Mouse (Mus musculus): ENCODE measurements around the gene Rab8b. TPM values are rescaled to one million over a fixed set of nuclear protein-coding genes. Genes with fewer than 3 reads are reported as not detected.
A peak's percentile ranks its signal among the peaks of the same experiment; 100 is the strongest.
"Not testable (repeated sequence)": the region's sequence is repeated elsewhere in the genome, so short reads cannot be mapped to it uniquely, and the experiment has no call there.

Gene Rab8b
- total RNA-seq, 1 experiment from 2014 or later, result 17.2 TPM

- DNase-seq, result no peak
Observed at GRCm38 (mm10) chr9:66886818-66887217, 32.7 kb downstream of the Rab8b start.

DNA sequence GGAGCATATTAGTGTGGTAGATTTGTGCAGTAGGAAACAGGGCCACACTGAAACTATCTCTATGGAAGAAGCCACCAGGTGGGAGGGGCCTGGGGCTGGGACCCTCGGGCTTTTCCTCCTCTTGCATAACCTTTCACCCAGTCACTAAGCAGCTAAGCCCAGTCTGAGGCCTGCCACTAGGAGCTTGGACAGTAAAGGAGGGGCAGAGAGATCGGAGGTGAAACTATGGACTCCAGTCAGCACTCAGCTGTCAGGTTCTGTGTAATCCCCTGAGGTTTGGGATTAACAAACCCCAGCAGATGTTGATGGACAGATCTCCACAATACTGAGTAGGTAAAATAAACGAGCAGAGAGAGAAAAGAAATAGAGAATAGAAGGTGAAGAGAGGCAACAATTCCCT, 33.1 kb downstream of the Rab8b start:
- DNase-seq, result no peak

- no peak for DNase-seq
Observed at GRCm38 (mm10) chr9:66884609-66885008, 34.9 kb downstream of the Rab8b start.

DNA sequence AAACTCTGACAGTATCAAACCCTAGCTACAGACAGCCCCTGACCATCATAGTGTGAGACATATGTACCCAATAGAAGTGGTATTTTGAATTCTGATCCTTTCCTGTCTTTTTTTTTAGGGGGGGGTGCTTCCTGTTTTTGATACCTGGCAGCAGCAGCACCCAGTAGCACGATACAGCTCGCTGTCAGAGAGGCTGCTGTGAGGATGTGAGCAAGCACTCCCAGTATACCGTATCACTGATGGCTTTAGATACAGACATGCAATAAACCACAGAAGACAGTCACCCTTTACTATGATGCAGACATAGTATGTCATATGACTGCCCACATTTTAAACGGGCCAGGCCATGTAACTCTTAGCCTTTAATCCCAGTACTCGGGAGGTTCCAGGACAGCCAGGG, 36.0 kb downstream of the Rab8b start:
- no peak for DNase-seq

- DNase-seq, result peak; percentile 23
Observed at GRCm38 (mm10) chr9:66882406-66882821, 37.1 kb downstream of the Rab8b start.

DNA sequence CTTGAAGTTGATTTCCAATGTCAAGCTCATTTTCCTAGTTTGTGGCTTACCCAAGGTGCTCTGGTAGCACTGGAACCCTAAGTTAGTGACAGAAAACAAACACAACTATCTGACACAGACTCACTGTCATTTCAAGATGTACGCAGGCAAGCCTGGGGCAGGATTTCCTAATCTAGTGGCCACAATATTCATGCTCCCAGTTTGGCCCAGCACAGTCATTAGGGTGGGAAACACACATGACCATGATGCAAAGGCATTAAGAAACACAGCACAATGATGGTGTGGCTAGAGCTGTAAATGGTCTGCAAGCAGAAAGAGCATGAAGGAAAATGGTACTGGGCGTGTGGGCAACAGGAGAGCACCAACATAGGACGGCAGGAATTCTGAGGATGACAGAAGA, 37.6 kb downstream of the Rab8b start:
- no peak for DNase-seq

GRCm38 (mm10) chr9:66880752-66881151, 38.7 kb downstream of the Rab8b start:
- no peak for DNase-seq

GRCm38 (mm10) chr9:66879486-66879885, 40.0 kb downstream of the Rab8b start:
- DNase-seq, result no peak

GRCm38 (mm10) chr9:66878899-66879298, 40.6 kb downstream of the Rab8b start:
- no peak for DNase-seq

GRCm38 (mm10) chr9:66876577-66876976, 42.9 kb downstream of the Rab8b start:
- no peak for DNase-seq

DNA sequence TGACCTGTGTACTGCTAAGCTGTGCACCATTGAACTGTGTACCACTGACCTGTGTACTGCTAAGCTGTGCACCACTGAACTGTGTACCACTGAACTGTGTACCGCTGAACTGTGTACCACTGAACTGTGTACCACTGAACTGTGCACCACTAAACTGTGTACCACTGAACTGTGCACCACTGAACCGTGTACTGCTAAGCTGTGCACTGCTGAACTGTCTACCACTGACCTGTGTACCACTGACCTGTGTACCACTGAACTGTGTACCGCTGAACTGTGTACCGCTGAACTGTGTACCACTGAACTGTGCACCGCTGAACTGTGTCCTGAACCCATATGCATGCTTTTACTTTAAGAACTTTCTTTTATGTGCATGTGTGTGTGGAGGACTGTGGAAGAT, 45.2 kb downstream of the Rab8b start:
- DNase-seq, result no peak

- DNase-seq, result no peak
Observed at GRCm38 (mm10) chr9:66873531-66873930, 46.0 kb downstream of the Rab8b start.

GRCm38 (mm10) chr9:66873009-66873408, 46.5 kb downstream of the Rab8b start:
- not testable (repeated sequence) for DNase-seq

GRCm38 (mm10) chr9:66872015-66872727, 47.3 kb downstream of the Rab8b start:
- peak; percentile 84 for DNase-seq

DNA sequence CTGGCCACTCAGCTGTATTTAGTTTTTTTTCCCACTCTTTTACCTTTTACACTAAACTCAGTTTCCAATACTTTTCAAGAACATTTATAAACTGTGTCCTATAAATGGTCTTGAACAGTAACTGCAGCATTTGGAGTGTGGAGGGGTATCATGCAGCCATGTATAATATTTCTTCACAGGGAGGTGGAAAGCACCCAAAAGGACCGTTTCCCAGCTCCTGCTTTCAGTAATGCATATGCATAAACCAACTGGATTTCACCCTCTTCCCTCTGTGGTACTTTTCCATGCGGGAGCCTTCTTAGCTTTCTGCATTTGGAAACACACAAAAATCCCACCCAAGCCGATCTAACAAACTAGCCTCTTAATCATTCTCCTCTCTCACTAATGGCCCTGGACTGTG, 54.8 kb downstream of the Rab8b start:
- no peak for DNase-seq

DNA sequence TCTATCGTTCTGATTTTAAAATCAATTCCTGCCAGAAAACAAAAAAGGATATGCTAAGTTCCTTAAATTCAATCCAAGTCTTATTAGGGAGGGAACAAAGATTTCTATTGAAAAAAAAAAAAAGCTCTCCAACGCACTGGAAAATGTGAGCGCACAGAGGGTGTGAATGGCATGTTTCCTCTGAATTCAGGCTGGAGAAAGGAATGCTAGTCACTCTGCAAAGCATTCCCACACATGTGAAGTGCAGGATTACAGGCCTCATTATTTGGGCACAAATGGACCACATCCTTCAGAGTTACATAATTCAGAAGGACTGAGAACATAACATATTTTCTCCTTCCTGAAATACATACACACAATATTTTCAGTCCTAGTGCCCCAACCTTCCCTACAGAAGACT, 56.0 kb downstream of the Rab8b start:
- DNase-seq, result no peak

GRCm38 (mm10) chr9:66862202-66862601, 57.3 kb downstream of the Rab8b start:
- no peak for DNase-seq

DNA sequence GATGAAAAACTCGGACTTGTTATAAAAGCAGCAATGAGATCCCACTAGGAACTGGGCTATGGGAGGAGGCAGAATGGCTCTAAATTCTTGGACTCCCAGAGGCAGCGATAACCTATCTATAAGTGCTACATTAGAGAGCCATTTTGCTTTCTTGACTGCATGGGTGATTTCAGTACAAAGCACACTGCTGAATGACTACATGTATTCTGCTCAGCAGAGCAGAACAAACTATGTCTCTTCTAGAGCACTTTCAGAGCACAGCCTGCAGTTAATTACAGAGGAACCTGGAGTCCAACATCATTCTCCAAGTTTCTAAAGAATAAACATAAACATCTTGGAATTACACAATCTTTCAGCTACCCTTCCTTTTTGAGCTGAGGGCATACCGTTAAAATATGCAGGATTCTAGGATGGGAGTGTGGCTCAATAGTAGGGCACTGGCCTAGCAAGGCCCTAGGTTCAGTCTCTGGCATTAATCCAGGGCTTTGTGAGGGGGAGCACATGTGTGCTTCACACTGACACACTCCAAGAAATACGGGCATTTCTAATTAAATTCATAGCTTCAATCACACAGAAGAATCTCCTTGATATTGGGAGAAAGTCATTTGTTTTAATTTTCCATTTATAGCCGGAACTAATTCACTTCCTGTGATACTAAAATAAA, 58.3 kb downstream of the Rab8b start:
- DNase-seq, result no peak

DNA sequence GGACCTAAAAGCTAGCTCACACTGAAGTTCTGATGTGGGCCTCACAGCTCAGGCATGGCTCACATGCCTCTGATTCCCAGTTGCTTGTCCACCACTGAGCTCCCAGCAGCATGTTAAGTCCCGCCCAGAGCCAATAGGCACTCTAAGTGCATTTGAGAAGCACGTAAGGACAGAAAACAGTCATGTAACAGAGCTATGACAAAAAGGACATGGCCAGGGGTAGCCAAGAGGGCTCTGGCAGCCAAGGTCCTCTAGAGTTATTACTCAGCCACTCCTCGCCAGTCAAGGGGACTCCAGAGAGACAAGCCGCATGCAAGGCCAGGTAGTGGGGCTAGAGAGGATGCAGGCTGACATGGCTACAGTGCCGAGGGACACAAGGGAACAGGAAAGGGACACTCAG, 60.0 kb downstream of the Rab8b start:
- DNase-seq, result no peak

- DNase-seq, result no peak
Observed at GRCm38 (mm10) chr9:66855865-66856264, 63.6 kb downstream of the Rab8b start.

DNA sequence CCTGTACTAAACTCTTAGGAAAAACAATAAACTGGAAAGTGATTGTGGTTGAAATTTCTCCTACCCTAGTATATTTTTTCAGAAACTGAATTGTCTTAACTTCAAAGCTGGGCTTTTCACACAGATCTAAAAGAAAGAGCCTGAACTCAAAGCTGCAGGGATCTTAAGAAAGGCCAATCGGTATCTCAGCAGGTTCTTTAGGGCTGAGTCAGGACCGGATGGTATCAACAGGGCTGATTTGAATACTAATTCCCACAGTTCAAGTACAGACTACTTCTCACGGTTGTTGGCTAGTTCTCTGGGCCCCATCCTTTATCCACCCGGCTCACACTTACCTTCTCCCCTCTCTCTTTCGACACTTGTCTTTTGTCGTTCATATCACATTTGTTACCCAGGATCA, 66.9 kb downstream of the Rab8b start:
- DNase-seq, result no peak

GRCm38 (mm10) chr9:66850966-66851365, 68.5 kb downstream of the Rab8b start:
- DNase-seq, result no peak

DNA sequence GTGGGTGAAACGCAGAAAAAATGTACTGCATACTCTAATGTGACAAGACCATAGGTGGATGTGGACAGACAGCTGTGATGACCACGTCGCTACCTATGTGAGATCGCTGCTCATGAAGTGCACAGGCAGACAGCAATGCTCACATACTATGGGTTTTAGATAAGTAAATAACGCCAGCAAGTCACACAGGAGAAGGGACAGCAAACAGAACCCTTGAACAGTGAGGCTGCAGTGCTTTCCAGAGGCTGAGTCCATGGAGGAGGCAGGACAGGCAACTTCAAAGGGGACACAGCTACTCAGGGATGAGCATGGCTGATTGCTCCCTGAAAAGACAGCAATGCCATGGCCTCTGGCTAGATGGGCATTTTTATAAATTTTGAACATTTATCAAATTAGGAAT, 72.7 kb downstream of the Rab8b start:
- no peak for DNase-seq

- peak; percentile 62 for DNase-seq
Observed at GRCm38 (mm10) chr9:66835097-66835480, 84.4 kb downstream of the Rab8b start.
